Comparison of ENCODE assay signal across 8 mouse cellular contexts in the genomic region with DNA sequence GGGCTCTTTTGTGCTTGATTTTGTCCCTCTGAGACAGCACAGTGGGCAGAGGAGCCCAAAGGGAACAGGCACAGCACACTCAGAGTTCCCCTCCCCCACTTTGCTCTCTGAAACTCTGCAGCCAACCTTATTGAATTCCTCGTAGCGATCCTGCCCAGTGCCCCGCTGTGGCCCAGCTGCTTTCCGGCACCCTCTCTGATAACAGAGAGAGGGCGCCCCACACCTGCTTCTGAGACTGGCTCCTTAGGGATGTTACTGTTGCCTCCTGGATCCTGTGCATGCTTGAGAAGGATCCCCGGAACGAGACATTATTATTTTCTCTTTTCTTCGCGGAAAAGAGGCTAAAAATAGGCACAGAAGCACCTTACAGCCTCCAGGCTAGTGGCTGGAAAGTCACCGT.
A peak's percentile ranks its signal among the peaks of the same experiment; 100 is the strongest.
DNase-seq lines count a peak whose midpoint lies in the region; ATAC-seq and TF ChIP-seq lines count a peak whose summit lies in the region.

No protein-coding gene starts in this region.

- dilution Hi-C loops in CH12.LX (cut with MboI; ENCODE audit: extremely low pct_ligation_motif_present, extremely low pct_unique_long_range_greater_than_20kb, low sequenced_read_pairs), result no loop called here

- peak; percentile 76 for ATAC-seq in forebrain, embryonic 11.5 days (replicated peaks; ENCODE audit: low FRiP score)

- peak in 1 of 2 experiments; percentile 51; a peak in 2 of 4 replicates for TF ChIP-seq CTCF in CH12.LX (conservative IDR thresholded peaks at IDR 0.05 in 1 of 2, IDR thresholded peaks at IDR 0.05 in 1 of 2; ENCODE audit: low read depth in 2 of 2, low read length in 2 of 2)
- no peak for TF ChIP-seq CTCF in bone marrow macrophage, adult 2 months (IDR thresholded peaks at IDR 0.05; ENCODE audit: low read depth, low read length)
- no peak; the same call in 1 of the 2 replicates for TF ChIP-seq CTCF in lung, adult 2 months (IDR thresholded peaks at IDR 0.05; ENCODE audit: insufficient read depth, low read length)

- WGBS in forebrain, embryonic 11.5 days, result 0% methylated on average over 10 of the region's 10 CpGs
- WGBS in hindbrain, embryonic 10.5 days, result under 1% methylated on average over 10 of the region's 10 CpGs
- 0% methylated on average over 10 of the region's 10 CpGs for WGBS in lung, adult 2 months

- TF ChIP-seq POLR2A in CH12.LX (IDR thresholded peaks at IDR 0.05; ENCODE audit: low read depth, low read length), result no peak
- no peak for TF ChIP-seq POLR2A in bone marrow macrophage, adult 2 months (IDR thresholded peaks at IDR 0.05; ENCODE audit: borderline replicate concordance, low read depth, low read length)
- TF ChIP-seq POLR2A in lung, adult 2 months (IDR thresholded peaks at IDR 0.05; ENCODE audit: borderline replicate concordance, extremely low read depth, low read depth, low read length), result no peak

- in situ Hi-C loops in CH12.LX (cut with MboI; ENCODE audit: low pct_ligation_motif_present, low pct_unique_long_range_greater_than_20kb, low sequenced_read_pairs), result loop anchor here (10.0 kb wide), 1 partner anchor 132 kb away; no protein-coding TSS in a partner anchor

- no peak overlapping the region for H3K27ac ChIP-seq in CH12.LX (ENCODE audit: insufficient read depth, low read depth)
- H3K27ac ChIP-seq in bone marrow macrophage, adult 2 months (ENCODE audit: insufficient read depth, low read depth, low read length), result no peak overlapping the region
- peak overlapping the region; percentile 50; the same call in 1 of the 2 replicates for H3K27ac ChIP-seq in forebrain, embryonic 11.5 days (ENCODE audit: low read depth, low read length)
- H3K27ac ChIP-seq in hindbrain, embryonic 10.5 days, result peak overlapping the region; percentile 88

- no peaks in the 10 kb centered on the region for H3K79me2 ChIP-seq in CH12.LX (replicated peaks; ENCODE audit: control insufficient read depth, extremely low read depth, insufficient read depth, poor library complexity, severe bottlenecking)

- peaks cover 3 to 17% of the 10 kb centered on the region in 2 experiments; a peak in 3 of 4 replicates for H3K4me1 ChIP-seq in CH12.LX (ENCODE audit: control insufficient read depth in 1 of 2, insufficient read depth in 2 of 2)
- no peaks in the 10 kb centered on the region for H3K4me1 ChIP-seq in bone marrow macrophage, adult 2 months (ENCODE audit: control insufficient read depth, insufficient read depth, low read length)
- H3K4me1 ChIP-seq in forebrain, embryonic 11.5 days (replicated peaks; ENCODE audit: control insufficient read depth, insufficient read depth, low read length), result peaks cover 7% of the 10 kb centered on the region; the same call in 1 of the 2 replicates
- peaks cover 33% of the 10 kb centered on the region for H3K4me1 ChIP-seq in hindbrain, embryonic 10.5 days (replicated peaks)
- no peaks in the 10 kb centered on the region; the same call in 1 of the 2 replicates for H3K4me1 ChIP-seq in lung, adult 2 months (ENCODE audit: control insufficient read depth, insufficient read depth, low read length)

- H3K4me3 ChIP-seq in CH12.LX (replicated peaks in 1 of 3; ENCODE audit: low read depth in 2 of 3, low read length in 2 of 3, poor library complexity in 1 of 3), result peak overlapping the region in 2 of 3 experiments; percentile 6 to 41
- peak overlapping the region; percentile 24 for H3K4me3 ChIP-seq in bone marrow macrophage, adult 2 months (ENCODE audit: insufficient read depth, low read length)
- peak overlapping the region; percentile 41 for H3K4me3 ChIP-seq in forebrain, embryonic 11.5 days (ENCODE audit: low read depth, low read length)
- H3K4me3 ChIP-seq in hindbrain, embryonic 10.5 days, result peak overlapping the region; percentile 62
- H3K4me3 ChIP-seq in lung, adult 2 months (replicated peaks; ENCODE audit: extremely low read depth, low read depth, low read length), result no peak overlapping the region

- TF ChIP-seq EP300 in CH12.LX (IDR thresholded peaks at IDR 0.05; ENCODE audit: low read length), result no peak

- H3K9ac ChIP-seq in CH12.LX (ENCODE audit: insufficient read depth, low read depth), result no peak overlapping the region
- H3K9ac ChIP-seq in forebrain, embryonic 11.5 days (ENCODE audit: low read length), result peak overlapping the region; percentile 66

- H3K27me3 ChIP-seq in CH12.LX (replicated peaks), result no peaks in the 10 kb centered on the region
- H3K27me3 ChIP-seq in forebrain, embryonic 11.5 days (ENCODE audit: control insufficient read depth, insufficient read depth, low read length), result no peaks in the 10 kb centered on the region
- peaks cover 3% of the 10 kb centered on the region; the same call in 1 of the 2 replicates for H3K27me3 ChIP-seq in hindbrain, embryonic 10.5 days (ENCODE audit: insufficient read depth, poor library complexity, severe bottlenecking)

- no peaks in the 10 kb centered on the region for H3K36me3 ChIP-seq in CH12.LX (replicated peaks in 1 of 2; ENCODE audit: control insufficient read depth in 1 of 2, insufficient read depth in 1 of 2, low read length in 1 of 2)
- no peaks in the 10 kb centered on the region for H3K36me3 ChIP-seq in forebrain, embryonic 11.5 days (ENCODE audit: control insufficient read depth, insufficient read depth, low read length)
- no peaks in the 10 kb centered on the region for H3K36me3 ChIP-seq in hindbrain, embryonic 10.5 days

- peak overlapping the region; percentile 100 for H3K4me2 ChIP-seq in CH12.LX (ENCODE audit: insufficient read depth, low read depth, poor library complexity, severe bottlenecking)
- peak overlapping the region; percentile 89 for H3K4me2 ChIP-seq in forebrain, embryonic 11.5 days (ENCODE audit: low read depth, low read length, severe bottlenecking)

- DNase-seq in CH12.LX (ENCODE audit: extremely low read depth), result peak; percentile 42
- peak; percentile 74 for DNase-seq in forebrain, embryonic 11.5 days (ENCODE audit: low spot score)
- DNase-seq in hindbrain, embryonic 10.5 days (ENCODE audit: low spot score), result peak; percentile 76
- DNase-seq in layer of hippocampus, adult 9-10 months (ENCODE audit: low spot score), result peak; percentile 32
- peak; percentile 7 for DNase-seq in lung, adult 2 months
- peak; percentile 86 to 88 for DNase-seq in right cerebral cortex, postnatal 10 days (ENCODE audit: low spot score in 2 of 2)
- no peak for DNase-seq in thymus, postnatal 25 days

- no peaks in the 10 kb centered on the region for H3K9me3 ChIP-seq in CH12.LX (replicated peaks; ENCODE audit: low read length)
- H3K9me3 ChIP-seq in forebrain, embryonic 11.5 days (ENCODE audit: control insufficient read depth, low read length), result no peaks in the 10 kb centered on the region
- H3K9me3 ChIP-seq in hindbrain, embryonic 10.5 days, result no peaks in the 10 kb centered on the region

- TF ChIP-seq RAD21 in CH12.LX (IDR thresholded peaks at IDR 0.05; ENCODE audit: low read depth, low read length), result no peak; the same call in none of the 2 replicates

TF ChIP-seq in CH12.LX, 34 proteins besides CTCF, POLR2A, EP300 and RAD21:
- no peak for TF ChIP-seq SIN3A (IDR thresholded peaks at IDR 0.05; ENCODE audit: low read length)
- peak; percentile 29; the same call in 1 of the 2 replicates for TF ChIP-seq CHD2 (IDR thresholded peaks at IDR 0.05; ENCODE audit: low read length)
- 0 out of 2 replicates have a peak, but pooled peaks have one; percentile 2 for TF ChIP-seq SMC3 (IDR thresholded peaks at IDR 0.05; ENCODE audit: low read depth, low read length)
- no peak for TF ChIP-seq RCOR1 (conservative IDR thresholded peaks at IDR 0.05; ENCODE audit: low read depth, low read length)
- no peak for TF ChIP-seq GABPA (IDR thresholded peaks at IDR 0.05; ENCODE audit: insufficient replicate concordance, low read depth, low read length)
- TF ChIP-seq KAT2A (IDR thresholded peaks at IDR 0.05; ENCODE audit: insufficient replicate concordance, low read length), result no peak
- no peak for TF ChIP-seq ZNF384 (IDR thresholded peaks at IDR 0.05; ENCODE audit: low read depth, low read length)

Comparison
In these comparisons a context has a peak if more than half of its experiments do, and no peak if none do; other contexts are left out.
1. H3K27ac ChIP-seq: peak in forebrain, embryonic 11.5 days (single experiment) and hindbrain, embryonic 10.5 days (single experiment); none in CH12.LX (single experiment) and bone marrow macrophage, adult 2 months (single experiment).